Mouse (Mus musculus) left cerebral cortex, postnatal 25 days (tissue): Measurements from ENCODE around the gene Utp15. TPM values are rescaled to one million over a fixed set of nuclear protein-coding genes. Genes with fewer than 3 reads are reported as not detected.

ENCODE experiments used
- DNase-seq, 2 experiments: peaks; one replicate each; pipeline ENCODE4 v3.0.0; 2022; ENCODE audit warnings: low spot score in 2 of 2, mixed read lengths in 1 of 2
- intact Hi-C: fragments of 180-260 bp; cut with DNase I; formaldehyde crosslinking; loops from one replicate; pipeline ENCODE4 v1.15.1; 2025
- total RNA-seq, 2 experiments: library from RNA; stranded (reverse); gene quantifications; 2 replicates each; pipeline ENCODE4 v1.2.3; 2021

The Utp15 gene
- total RNA-seq, result 10 to 100 TPM; 17.6 to 18.2 TPM

DNA sequence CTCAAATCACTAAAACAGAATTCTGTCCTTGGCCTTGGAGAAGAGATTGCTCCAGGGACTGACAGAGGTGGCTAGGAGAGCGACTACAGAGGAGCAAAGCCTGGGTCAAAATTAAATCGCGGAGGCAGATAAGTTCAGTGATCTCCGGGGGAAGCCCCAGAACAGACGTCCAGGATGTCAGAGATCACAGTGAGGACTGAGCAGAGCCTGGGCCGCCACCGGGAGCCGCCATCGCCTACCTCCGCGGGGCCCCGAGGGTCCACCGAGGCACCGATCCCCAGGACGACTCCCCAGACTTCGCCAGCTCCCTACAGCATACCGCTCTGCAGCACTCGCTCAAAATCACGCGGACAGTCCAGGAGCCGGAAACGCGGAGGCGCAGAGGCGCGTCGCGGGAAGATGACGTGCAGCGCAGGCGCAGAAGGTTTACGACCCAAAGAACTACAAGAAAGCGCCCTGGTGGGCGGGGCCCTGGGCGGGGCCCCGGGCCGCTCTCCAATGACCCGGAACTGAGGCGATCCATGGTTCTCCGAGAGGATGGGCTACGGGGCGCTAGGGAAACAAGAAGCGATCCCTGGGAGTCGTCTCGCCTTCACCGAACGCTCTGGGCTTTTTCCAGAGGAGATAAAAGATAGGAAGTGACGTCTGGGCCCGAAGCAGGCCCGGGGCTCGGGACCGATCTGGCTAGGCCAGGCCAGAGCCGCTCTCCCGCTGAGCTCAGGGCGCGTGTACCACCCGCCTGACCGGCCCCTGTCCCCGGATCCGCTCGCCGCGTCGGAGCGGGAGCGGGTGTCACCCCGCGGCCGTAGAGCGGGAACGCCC is at the start of gene Utp15, which contains the start of gene Ankra2:
Utp15 (minus strand) TSS at position 406 of the 822 bp plus-strand sequence.
Ankra2 (plus strand) TSS at position 439 of the 822 bp plus-strand sequence.
- peak; percentile 97 to 99 for DNase-seq
- intact Hi-C loops, result loop anchor here (5.0 kb wide), 1 partner anchor 54 kb away; the partner anchor contains the start of gene Btf3

GRCm38 (mm10) chr13:98311597-98311996 is 48.8 kb upstream of the Utp15 start:
- intact Hi-C loops, result loop anchor here (10.0 kb wide), 1 partner anchor 413 kb away; no protein-coding TSS in a partner anchor
- no peak for DNase-seq

- DNase-seq, result no peak
- intact Hi-C loops, result no loop called here
Measured at GRCm38 (mm10) chr13:98308724-98309123, 45.9 kb upstream of the Utp15 start.

DNA sequence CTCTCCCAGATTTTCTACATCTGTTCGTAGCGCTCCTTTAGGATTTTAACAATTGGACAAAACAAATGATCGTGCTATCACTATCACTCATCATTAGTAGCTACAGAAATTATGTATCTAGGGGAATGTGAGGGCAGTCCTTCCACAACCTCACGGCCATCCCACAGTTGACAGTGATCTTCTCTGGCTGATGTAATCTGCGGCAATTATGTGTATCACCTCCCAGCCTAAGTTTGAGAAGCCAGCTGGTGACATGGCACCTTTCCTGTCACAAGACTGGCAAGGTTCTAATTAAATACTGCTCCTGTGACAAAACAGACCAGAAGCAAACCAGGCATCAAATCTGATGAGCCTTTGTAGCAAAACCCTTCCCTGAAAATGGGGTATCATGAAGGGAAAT is 45.2 kb upstream of the Utp15 start:
- intact Hi-C loops, result no loop called here
- no peak for DNase-seq

DNA sequence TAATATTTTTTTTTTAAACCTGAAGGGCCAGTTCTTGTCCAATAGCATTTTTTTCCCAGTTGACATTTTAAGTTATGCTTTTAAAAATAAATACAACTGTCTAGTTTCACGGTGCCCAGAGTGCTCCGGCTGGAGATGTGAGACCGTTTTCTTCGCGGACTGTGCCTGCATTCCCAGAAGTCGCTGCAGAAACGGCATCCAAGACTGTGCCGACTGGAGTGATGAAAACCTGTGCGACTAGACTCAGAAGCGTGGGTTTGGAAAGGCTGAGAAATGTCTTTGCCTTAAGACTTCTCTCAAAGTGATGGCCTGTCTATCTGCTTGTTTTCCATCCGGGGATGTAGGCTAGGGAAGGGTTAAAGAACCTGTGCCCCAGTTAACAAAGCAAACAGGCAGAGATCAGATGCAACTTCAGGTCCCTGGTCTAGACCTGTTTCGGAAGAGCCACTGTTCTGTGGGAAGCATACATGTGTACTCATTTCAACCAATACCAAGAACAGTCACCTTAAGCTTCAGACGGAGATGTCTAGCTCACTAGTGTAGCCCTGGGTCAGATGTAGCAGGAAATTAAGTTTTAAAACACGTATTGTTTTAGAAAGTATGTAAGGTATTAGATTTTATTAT is 44.1 kb upstream of the Utp15 start:
- DNase-seq, result peak; percentile 39 to 60
- intact Hi-C loops, result no loop called here

- DNase-seq, result no peak
- intact Hi-C loops, result no loop called here
Measured at GRCm38 (mm10) chr13:98306393-98306792, 43.6 kb upstream of the Utp15 start.

DNA sequence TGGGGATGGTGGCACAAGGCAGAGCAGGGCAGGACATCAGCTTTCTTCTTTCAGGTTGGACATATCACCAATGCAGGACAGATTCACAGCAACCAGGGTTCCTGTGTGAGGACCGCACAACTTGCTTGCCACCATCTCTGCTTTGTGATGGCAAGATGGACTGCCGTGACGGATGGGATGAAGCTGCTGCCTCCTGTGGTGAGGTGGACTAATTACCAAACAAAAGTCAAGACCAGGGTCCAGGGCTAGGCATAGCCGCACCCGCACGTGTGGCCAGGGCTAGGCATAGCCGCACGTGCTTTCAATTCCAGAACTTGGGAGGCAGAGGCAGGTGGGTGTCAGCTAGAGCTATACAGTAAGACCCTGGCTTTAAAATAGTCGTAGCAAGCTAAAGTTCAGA is 42.4 kb upstream of the Utp15 start:
- intact Hi-C loops, result no loop called here
- no peak for DNase-seq

DNA sequence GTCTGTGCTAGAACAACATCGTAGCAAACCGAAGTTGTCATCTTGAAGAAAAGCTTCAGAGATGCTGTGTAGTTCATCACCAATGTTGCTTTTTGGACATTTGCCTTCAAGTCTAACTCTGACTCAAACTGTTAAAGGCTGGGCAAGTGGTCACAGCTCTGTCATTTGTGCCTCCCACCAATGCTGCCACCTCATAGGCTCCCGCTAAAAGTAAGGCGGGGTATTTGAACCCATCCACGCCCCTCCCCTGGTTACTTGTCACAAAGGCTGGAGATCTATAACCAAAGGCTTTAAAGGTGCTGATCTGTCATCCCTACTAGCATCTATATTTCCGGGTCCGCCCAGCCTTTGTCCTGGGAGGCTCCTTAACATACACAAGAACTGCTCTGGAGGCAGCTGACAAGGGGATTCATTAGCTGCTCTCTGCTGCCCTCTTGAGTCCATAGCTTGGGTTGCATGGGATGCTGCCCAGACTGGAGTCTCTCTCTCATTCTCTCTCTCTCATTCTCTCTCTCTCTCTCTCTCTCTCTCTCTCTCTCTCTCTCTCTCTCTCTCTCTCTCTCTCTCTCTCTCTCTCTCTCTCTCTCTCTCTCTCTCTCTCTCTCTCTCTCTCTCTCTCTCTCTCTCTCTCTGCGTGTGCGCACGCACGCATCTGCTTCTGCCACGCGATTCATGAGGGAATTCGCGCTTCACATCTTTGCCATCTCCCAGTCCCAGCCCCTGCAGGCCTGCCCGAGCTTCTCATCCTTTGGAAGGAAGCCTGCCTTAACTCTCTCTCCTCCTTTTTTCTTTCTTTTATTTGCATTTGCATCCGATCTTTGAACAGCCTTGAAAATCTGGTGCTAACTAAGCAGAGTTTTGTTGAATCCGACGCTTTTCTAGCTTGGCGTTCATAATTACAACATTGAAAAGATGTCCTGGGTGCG is 36.3 kb upstream of the Utp15 start:
- DNase-seq, result peak; percentile 78 to 82
- intact Hi-C loops, result no loop called here

- intact Hi-C loops, result no loop called here
- DNase-seq, result no peak
Measured at GRCm38 (mm10) chr13:98297883-98298482, 35.1 kb upstream of the Utp15 start.

- intact Hi-C loops, result no loop called here
- peak in 1 of 2 experiments; percentile 15 for DNase-seq
Measured at GRCm38 (mm10) chr13:98296072-98296471, 33.2 kb upstream of the Utp15 start.

DNA sequence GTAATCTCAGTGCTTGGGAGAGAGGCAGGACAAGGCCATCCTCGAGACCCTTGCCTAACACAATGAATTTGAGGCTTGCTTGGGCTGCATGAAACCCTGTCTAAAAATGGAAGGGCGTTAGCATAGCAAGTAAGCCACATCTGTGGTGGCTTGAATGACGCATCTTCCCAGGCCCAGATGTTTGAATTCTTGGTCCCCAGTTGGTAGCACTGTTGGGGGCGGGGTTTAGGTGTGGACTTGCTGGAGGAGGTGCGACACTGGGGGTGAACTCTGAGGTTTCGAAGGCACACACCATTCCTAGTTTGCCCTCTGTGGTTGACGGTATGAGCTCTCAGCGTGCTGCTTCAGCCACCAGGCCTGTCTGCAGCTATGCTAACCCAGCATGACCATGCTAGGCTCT is 28.9 kb upstream of the Utp15 start:
- intact Hi-C loops, result no loop called here
- no peak for DNase-seq

GRCm38 (mm10) chr13:98290719-98291118 is 27.9 kb upstream of the Utp15 start:
- DNase-seq, result no peak
- intact Hi-C loops, result no loop called here

DNA sequence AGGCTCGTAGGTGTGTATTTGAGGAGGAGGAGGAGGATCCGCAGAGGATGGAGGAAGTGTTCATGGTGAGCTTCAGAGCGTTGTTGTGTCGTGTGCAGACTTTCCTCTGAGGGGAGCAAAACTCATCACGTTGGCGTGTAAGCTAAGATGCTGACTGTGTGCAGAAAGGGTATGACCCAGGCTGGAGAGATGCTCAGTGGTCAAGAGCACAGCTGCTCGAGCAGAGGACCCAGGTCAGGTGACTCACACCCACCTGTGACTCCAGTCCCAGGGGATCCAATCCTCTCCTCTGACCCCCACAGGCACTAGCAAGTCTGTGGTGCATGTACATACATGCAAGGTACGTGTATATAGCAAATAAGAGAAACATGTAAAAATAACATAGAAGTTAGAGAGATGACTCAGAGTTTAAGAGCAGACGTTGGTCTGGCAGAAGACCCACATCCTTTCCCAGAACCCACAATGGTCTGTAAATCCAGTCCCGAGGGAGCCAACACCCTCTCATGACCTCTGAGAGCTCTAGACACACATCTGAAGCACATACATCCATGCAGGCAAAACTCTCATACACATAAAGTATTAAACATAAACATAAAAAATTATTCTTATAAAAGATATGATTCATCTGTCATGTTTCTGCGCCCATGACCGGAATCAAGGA is 18.3 kb upstream of the Utp15 start:
- intact Hi-C loops, result no loop called here

GRCm38 (mm10) chr13:98279686-98280085 is 16.8 kb upstream of the Utp15 start, which contains the start of gene Gm21976:
TSS of gene Gm21976 (plus strand) at chr13:98279887.
- no peak for DNase-seq
- intact Hi-C loops, result no loop called here

More for the DNA sequence above, 18.3 kb upstream of the Utp15 start:
- DNase-seq, result no peak

DNA sequence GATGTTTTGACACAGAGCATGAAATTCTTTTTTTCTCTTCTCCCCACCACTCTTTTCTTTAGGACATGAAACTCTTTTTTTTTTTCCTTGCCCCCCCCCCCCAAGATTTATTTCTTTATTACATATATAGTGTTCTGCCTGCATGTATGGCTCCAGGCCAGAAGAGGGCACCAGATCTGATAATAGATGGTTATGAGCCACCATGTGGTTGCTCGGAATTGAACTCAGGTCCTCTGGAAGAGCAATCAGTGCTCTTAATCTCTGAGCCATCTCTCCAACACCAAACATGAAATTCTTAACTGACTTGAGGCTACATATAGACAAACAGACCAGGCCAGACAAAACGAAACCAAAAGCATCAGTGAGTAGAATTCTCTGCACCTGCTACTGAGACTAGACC is 14.7 kb upstream of the Utp15 start:
- intact Hi-C loops, result no loop called here
- DNase-seq, result no peak

GRCm38 (mm10) chr13:98276253-98276652 is 13.4 kb upstream of the Utp15 start:
- DNase-seq, result no peak
- intact Hi-C loops, result no loop called here

GRCm38 (mm10) chr13:98275646-98276045 is 12.8 kb upstream of the Utp15 start:
- intact Hi-C loops, result no loop called here
- no peak for DNase-seq

- intact Hi-C loops, result no loop called here
- no peak for DNase-seq
Measured at GRCm38 (mm10) chr13:98274023-98274422, 11.2 kb upstream of the Utp15 start.

GRCm38 (mm10) chr13:98264111-98264510 is 1.3 kb upstream of the Utp15 start:
- DNase-seq, result no peak
- intact Hi-C loops, result loop anchor here (5.0 kb wide), 1 partner anchor 53 kb away; the partner anchor contains the start of gene Btf3
